Mouse (Mus musculus): ENCODE data around the gene 2010109A12Rik. TPM values are rescaled to one million over a fixed set of nuclear protein-coding genes. Genes with fewer than 3 reads are reported as not detected.

Gene 2010109A12Rik
- total and polyA plus RNA-seq, 2 experiments: 0.28 TPM; not detected in 1

- WGBS: 36% methylated on average over 3 of the region's 3 CpGs
- no peak overlapping the region for H3K4me3 ChIP-seq (ENCODE audit: insufficient read depth, low read depth, low read length)
- H3K79me2 ChIP-seq (ENCODE audit: control insufficient read depth, insufficient read depth, low read length): no peaks in the 10 kb centered on the region; the same call in 1 of the 2 replicates
- peaks cover under 1% of the 10 kb centered on the region; the same call in 1 of the 2 replicates for H3K4me1 ChIP-seq (ENCODE audit: control insufficient read depth, insufficient read depth, low read length)
- no peak overlapping the region for H3K27ac ChIP-seq (replicated peaks; ENCODE audit: insufficient read depth, low read depth, low read length)
- no peak overlapping the region for H3K9ac ChIP-seq (ENCODE audit: low read depth, low read length)
- H3K36me3 ChIP-seq (ENCODE audit: control insufficient read depth, insufficient read depth, low read length): peaks cover 31% of the 10 kb centered on the region
- no peak for TF ChIP-seq POLR2A (IDR thresholded peaks at IDR 0.05; ENCODE audit: extremely low read depth, insufficient read depth, low read length)
- TF ChIP-seq CTCF (IDR thresholded peaks at IDR 0.05; ENCODE audit: low read depth, low read length): no peak
- peak; percentile 38 for DNase-seq (ENCODE audit: extremely low read depth, low read depth, low spot score)
- H3K27me3 ChIP-seq (ENCODE audit: control insufficient read depth, insufficient read depth, low read length): no peaks in the 10 kb centered on the region
These were observed 16.7 kb upstream of the 2010109A12Rik start for GRCm38 (mm10) chr5:93189607-93190006.

DNA sequence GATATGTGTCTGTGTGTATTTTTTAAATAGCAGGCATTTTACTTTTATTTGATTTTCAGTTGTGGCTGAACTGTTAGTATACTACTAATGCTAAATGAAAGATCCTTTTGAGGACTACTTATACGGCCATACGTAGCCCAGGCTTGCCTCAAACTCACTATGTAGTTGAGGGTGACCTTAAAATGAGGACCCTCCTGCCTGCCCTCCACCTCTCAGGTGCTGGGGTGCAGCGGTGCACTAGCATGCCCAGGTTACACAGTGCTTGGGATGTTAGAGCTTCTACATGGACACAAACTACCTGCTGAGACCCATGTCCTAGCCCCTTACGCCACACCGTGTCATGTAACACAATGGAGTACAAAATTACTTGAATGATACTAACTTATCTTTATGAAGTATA lies 15.9 kb upstream of the 2010109A12Rik start:
- Histone ChIP-seq H3K4me3 (ENCODE audit: insufficient read depth, low read depth, low read length) (no peak overlapping the region), H3K79me2 (ENCODE audit: control insufficient read depth, insufficient read depth, low read length) (no peaks in the 10 kb centered on the region; the same call in 1 of the 2 replicates), H3K9ac (ENCODE audit: low read depth, low read length) (no peak overlapping the region), H3K4me1 (ENCODE audit: control insufficient read depth, insufficient read depth, low read length) (no peaks in the 10 kb centered on the region), H3K36me3 (ENCODE audit: control insufficient read depth, insufficient read depth, low read length) (peaks cover 28% of the 10 kb centered on the region), H3K27ac (replicated peaks; ENCODE audit: insufficient read depth, low read depth, low read length) (no peak overlapping the region), H3K27me3 (ENCODE audit: control insufficient read depth, insufficient read depth, low read length) (no peaks in the 10 kb centered on the region)
- TF ChIP-seq CTCF (IDR thresholded peaks at IDR 0.05; ENCODE audit: low read depth, low read length) (no peak), POLR2A (IDR thresholded peaks at IDR 0.05; ENCODE audit: extremely low read depth, insufficient read depth, low read length) (no peak)
- WGBS: 97% methylated on average over 5 of the region's 5 CpGs
- no peak for DNase-seq (ENCODE audit: extremely low read depth, low read depth, low spot score)

GRCm38 (mm10) chr5:93198232-93198631 lies 8.1 kb upstream of the 2010109A12Rik start:
- Histone ChIP-seq H3K4me1 (ENCODE audit: control insufficient read depth, insufficient read depth, low read length) (0 out of 2 replicates have a peak, but pooled peaks cover 2% of the 10 kb centered on the region), H3K9ac (ENCODE audit: low read depth, low read length) (no peak overlapping the region), H3K27ac (replicated peaks; ENCODE audit: insufficient read depth, low read depth, low read length) (no peak overlapping the region), H3K79me2 (ENCODE audit: control insufficient read depth, insufficient read depth, low read length) (peaks cover 6% of the 10 kb centered on the region; the same call in 1 of the 2 replicates), H3K36me3 (ENCODE audit: control insufficient read depth, insufficient read depth, low read length) (peaks cover 27% of the 10 kb centered on the region), H3K27me3 (ENCODE audit: control insufficient read depth, insufficient read depth, low read length) (no peaks in the 10 kb centered on the region), H3K4me3 (ENCODE audit: insufficient read depth, low read depth, low read length) (no peak overlapping the region)
- DNase-seq (ENCODE audit: extremely low read depth, low read depth, low spot score): no peak
- TF ChIP-seq POLR2A (IDR thresholded peaks at IDR 0.05; ENCODE audit: extremely low read depth, insufficient read depth, low read length): no peak
- TF ChIP-seq CTCF (IDR thresholded peaks at IDR 0.05; ENCODE audit: low read depth, low read length): no peak
- whole genome bisulfite sequencing: 78% methylated on average over 3 of the region's 3 CpGs

GRCm38 (mm10) chr5:93201181-93201580 lies 5.1 kb upstream of the 2010109A12Rik start:
- Histone ChIP-seq H3K36me3 (ENCODE audit: control insufficient read depth, insufficient read depth, low read length) (peaks cover 27% of the 10 kb centered on the region), H3K27me3 (ENCODE audit: control insufficient read depth, insufficient read depth, low read length) (no peaks in the 10 kb centered on the region), H3K4me3 (ENCODE audit: insufficient read depth, low read depth, low read length) (no peak overlapping the region), H3K4me1 (ENCODE audit: control insufficient read depth, insufficient read depth, low read length) (peaks cover 5% of the 10 kb centered on the region; the same call in 1 of the 2 replicates), H3K9ac (ENCODE audit: low read depth, low read length) (no peak overlapping the region), H3K27ac (replicated peaks; ENCODE audit: insufficient read depth, low read depth, low read length) (no peak overlapping the region), H3K79me2 (ENCODE audit: control insufficient read depth, insufficient read depth, low read length) (peaks cover 14% of the 10 kb centered on the region; the same call in 1 of the 2 replicates)
- DNase-seq (ENCODE audit: extremely low read depth, low read depth, low spot score): no peak
- TF ChIP-seq POLR2A (IDR thresholded peaks at IDR 0.05; ENCODE audit: extremely low read depth, insufficient read depth, low read length): no peak
- TF ChIP-seq CTCF (IDR thresholded peaks at IDR 0.05; ENCODE audit: low read depth, low read length): no peak
- WGBS: 98% methylated on average over 1 of the region's 1 CpGs

- DNase-seq (ENCODE audit: extremely low read depth, low read depth, low spot score): peak; percentile 69
- Histone ChIP-seq H3K79me2 (ENCODE audit: control insufficient read depth, insufficient read depth, low read length) (peaks cover 9% of the 10 kb centered on the region; the same call in 1 of the 2 replicates), H3K4me1 (ENCODE audit: control insufficient read depth, insufficient read depth, low read length) (peaks cover 5% of the 10 kb centered on the region; the same call in 1 of the 2 replicates), H3K27ac (replicated peaks; ENCODE audit: insufficient read depth, low read depth, low read length) (peak overlapping the region; percentile 91), H3K4me3 (ENCODE audit: insufficient read depth, low read depth, low read length) (peak overlapping the region; percentile 100), H3K9ac (ENCODE audit: low read depth, low read length) (peak overlapping the region; percentile 99), H3K27me3 (ENCODE audit: control insufficient read depth, insufficient read depth, low read length) (no peaks in the 10 kb centered on the region), H3K36me3 (ENCODE audit: control insufficient read depth, insufficient read depth, low read length) (peaks cover 10% of the 10 kb centered on the region)
- WGBS: 1% methylated on average over 62 of the region's 63 CpGs
- TF ChIP-seq POLR2A (IDR thresholded peaks at IDR 0.05; ENCODE audit: extremely low read depth, insufficient read depth, low read length): no peak
- TF ChIP-seq CTCF (IDR thresholded peaks at IDR 0.05; ENCODE audit: low read depth, low read length): no peak
These were observed 778 bp upstream of the 2010109A12Rik start for GRCm38 (mm10) chr5:93205371-93206108.

DNA sequence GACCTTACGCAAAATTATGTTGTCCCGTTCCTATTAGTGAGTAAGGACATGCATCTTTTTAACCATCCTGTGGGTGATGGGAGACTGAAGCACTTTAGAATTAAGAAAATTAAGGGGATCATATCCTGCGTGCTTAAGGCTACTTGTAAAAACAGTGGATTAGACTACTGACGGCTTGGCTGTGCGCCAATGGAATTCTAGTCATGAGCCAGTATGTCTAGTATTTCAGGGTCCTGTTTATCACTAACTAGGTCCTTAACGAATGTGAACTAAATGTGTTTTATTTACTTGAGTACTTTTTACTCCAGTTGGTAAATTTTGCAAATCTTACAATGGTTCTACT lies 659 bp downstream of the 2010109A12Rik start:
- Histone ChIP-seq H3K4me3 (ENCODE audit: insufficient read depth, low read depth, low read length) (peak overlapping the region; percentile 100), H3K4me1 (ENCODE audit: control insufficient read depth, insufficient read depth, low read length) (peaks cover 5% of the 10 kb centered on the region; the same call in 1 of the 2 replicates), H3K27me3 (ENCODE audit: control insufficient read depth, insufficient read depth, low read length) (no peaks in the 10 kb centered on the region), H3K79me2 (ENCODE audit: control insufficient read depth, insufficient read depth, low read length) (peaks cover 9% of the 10 kb centered on the region; the same call in 1 of the 2 replicates), H3K27ac (replicated peaks; ENCODE audit: insufficient read depth, low read depth, low read length) (peak overlapping the region; percentile 50), H3K9ac (ENCODE audit: low read depth, low read length) (peak overlapping the region; percentile 37; the same call in 1 of the 2 replicates), H3K36me3 (ENCODE audit: control insufficient read depth, insufficient read depth, low read length) (peaks cover 1% of the 10 kb centered on the region)
- WGBS: 3% methylated on average over 6 of the region's 6 CpGs
- TF ChIP-seq CTCF (IDR thresholded peaks at IDR 0.05; ENCODE audit: low read depth, low read length): no peak
- no peak for TF ChIP-seq POLR2A (IDR thresholded peaks at IDR 0.05; ENCODE audit: extremely low read depth, insufficient read depth, low read length)
- no peak for DNase-seq (ENCODE audit: extremely low read depth, low read depth, low spot score)

Data from liver, adult 2 months (tissue).